Mouse (Mus musculus): ENCODE measurements around the gene Plekhg5.

Gene Plekhg5

GRCm38 (mm10) chr4:152070494-152071396 is 1.6 kb upstream of the Plekhg5 start:
- DNase-seq = no peak

DNA sequence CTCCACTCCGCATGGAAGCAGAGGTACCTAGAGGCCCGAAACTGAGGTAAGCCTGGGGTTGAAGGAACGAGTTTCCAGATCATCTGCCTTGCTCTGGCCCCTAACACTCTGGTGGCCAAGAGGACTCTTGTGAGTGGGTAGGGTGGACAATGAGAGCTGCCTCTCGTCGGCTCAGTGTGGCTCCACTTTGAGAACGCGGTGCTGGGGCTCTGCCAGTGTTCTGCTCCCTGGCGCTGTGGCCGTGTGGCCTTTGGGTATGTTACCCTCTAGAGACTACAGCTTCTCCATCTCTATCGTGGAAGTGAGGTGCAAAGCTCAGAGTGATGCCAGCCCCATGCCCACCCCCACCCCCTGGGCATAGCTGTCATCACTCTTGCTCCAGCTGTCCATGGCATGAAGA is 357 bp downstream of the Plekhg5 start:
- DNase-seq = no peak

GRCm38 (mm10) chr4:152073715-152074114 is 1.4 kb downstream of the Plekhg5 start:
- no peak for DNase-seq

DNA sequence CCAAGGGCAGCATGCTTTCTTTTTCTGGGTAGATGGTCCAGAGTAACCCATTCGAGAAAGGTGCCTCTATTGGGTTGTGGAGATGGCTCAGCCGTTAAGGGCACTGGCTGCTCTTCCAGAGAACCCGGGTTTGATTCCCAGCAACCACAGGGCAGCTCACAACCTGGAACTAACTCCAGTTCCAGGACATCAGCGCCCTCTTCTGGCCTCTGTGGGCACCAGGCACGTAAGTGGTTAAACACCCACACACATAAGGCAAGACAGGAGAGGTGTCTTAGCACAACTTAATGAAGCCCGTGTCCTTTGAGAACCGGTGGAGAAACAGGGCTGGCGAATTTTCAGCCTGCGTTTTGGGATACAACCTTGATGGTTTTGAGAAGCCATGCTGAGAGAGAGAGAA is 2.2 kb downstream of the Plekhg5 start:
- DNase-seq = no peak

GRCm38 (mm10) chr4:152077191-152077590 is 4.9 kb downstream of the Plekhg5 start:
- DNase-seq = no peak

DNA sequence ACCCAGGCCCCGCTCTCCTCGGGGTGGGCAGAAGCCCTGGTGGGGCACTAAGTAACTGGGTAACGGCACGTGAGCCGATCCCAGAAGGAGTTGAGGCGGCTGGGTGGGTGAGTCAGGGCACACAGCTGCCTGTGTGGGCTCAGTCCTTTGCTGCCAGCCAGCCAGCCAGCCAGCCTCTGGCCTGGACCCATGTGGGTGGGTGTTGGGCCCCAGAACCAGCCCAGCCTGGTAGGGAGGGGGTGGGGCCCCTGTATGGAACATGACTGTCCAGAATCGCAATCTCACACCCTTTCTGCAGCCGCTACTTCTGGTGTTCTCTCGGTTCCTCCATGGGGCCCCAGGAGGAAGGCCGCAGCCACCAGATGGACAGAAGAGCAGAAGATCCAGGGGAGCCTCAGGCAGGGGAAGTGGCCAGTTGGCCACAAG is 5.8 kb downstream of the Plekhg5 start:
- DNase-seq = peak in 1 of 2 experiments; percentile 26

DNA sequence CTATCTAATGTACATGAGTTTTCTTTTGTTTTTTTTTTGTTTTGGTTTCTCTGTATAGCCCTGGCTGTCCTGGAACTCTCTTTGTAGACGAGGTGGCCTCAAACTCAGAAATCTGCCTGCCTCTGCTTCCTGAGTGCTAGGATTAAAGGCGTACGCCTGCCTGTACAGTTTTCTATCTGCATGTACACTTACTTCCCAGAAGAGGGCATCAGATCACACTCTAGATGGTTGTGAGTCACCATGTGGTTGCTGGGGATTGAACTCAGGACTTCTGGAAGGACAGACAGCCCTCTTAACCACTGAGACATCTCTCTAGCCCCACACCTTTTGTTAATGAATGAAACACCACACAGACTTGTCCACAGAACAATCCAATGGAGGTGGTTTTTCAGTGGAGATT is 7.0 kb downstream of the Plekhg5 start:
- DNase-seq = no peak

GRCm38 (mm10) chr4:152079931-152080330 is 7.6 kb downstream of the Plekhg5 start:
- no peak for DNase-seq

DNA sequence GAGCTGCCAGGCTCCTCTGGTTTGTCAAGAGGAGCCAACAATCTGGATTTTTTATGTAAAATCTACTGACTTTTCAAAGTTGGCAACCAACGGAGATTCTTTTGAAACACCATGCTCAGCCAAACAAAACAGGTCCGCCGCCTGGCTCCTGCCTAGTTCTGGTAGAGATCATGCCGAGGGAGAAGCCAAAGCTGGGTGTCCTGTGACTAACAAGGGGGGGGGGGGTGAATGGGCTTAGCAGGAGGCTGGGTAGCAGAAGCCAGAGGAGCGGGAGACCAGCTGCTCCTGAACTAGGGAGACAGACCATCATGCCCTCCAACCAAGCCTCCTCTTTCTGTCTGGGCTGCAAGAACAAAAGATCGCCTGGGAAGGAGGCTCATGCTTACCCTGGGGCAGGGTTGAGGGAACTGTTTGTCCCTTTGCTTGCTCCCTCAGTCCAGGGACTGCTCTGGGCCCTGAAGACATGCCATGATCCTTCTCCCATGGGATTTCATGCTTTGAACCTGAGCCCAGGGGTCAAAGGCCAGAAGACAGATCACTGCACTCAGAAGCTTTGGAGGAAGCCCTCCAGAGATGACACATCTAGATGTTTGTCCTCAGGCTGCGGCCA is 11.4 kb downstream of the Plekhg5 start:
- no peak for DNase-seq

GRCm38 (mm10) chr4:152084616-152085015 is 12.3 kb downstream of the Plekhg5 start:
- no peak for DNase-seq

- DNase-seq = no peak
Measured at GRCm38 (mm10) chr4:152086505-152087210, 14.4 kb downstream of the Plekhg5 start.

GRCm38 (mm10) chr4:152087211-152088081 is 15.1 kb downstream of the Plekhg5 start:
- DNase-seq = no peak

DNA sequence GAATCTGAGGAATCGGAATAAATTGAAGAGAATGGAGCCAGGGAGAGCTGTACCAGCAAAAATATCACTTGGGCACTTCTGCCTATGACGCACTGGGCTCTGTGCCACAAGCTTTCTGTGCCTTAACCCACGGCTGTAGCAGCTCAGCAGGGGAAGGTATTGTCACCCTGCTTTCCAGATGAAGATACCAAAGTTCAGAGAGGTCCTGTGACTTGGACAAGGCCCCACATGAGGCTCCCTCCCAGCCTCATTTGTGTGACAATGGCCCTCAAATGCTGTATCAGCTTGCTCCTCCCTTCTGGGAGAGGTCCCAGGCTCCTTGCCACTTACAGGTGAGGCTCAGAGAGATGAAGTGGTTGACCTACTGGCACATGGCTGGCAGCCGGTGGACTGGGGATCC is 15.8 kb downstream of the Plekhg5 start:
- DNase-seq = no peak

GRCm38 (mm10) chr4:152088556-152089120 is 16.3 kb downstream of the Plekhg5 start:
- no peak for DNase-seq

GRCm38 (mm10) chr4:152090191-152090590 is 17.9 kb downstream of the Plekhg5 start:
- no peak for DNase-seq

GRCm38 (mm10) chr4:152092751-152093293 is 20.5 kb downstream of the Plekhg5 start:
- no peak for DNase-seq

DNA sequence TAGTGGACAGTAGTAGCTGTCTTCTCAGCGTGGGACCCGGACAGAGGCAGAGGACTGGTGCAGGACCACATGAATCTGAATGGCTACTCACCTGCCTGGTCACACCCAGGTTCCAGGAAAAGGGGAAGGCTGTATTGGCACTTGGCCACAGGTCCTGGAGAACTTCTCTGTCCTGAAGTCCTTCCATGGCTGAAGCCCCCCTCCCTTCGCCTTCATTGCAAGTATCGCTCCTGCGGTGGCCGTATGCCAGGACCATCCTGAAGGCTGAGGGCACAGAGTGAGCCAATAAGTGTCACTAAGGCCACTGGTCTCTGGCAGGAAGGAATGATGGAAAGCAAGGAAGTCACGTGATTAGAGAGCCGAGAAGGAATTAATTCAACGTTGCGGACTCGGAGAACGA is 21.9 kb downstream of the Plekhg5 start:
- no peak for DNase-seq

GRCm38 (mm10) chr4:152095937-152096910 is 23.9 kb downstream of the Plekhg5 start:
- DNase-seq = peak; percentile 63 to 74

DNA sequence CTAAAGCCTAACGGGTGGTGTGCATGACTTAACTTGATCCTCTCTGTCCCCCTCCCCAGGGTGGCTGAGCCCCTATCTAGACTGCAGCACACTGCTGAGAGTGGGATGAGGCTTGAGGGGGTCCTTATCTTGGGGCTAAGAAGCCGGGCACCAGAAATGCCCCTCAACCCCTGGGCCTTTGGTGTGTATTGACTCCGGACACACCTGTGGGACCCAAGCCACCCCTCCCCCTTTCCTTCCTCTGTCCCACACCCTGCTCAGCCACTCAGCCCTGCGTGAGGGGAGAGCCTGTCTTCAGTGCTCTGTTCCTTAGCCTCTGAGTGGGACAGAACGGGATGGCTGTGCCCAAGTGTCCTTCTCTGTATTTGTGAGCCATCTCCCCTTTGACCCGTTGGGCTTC is 24.6 kb downstream of the Plekhg5 start:
- DNase-seq = no peak

- no peak for DNase-seq
Measured at GRCm38 (mm10) chr4:152097911-152098799, 25.9 kb downstream of the Plekhg5 start.
